Mouse (Mus musculus): ENCODE measurements at regions not wholly inside any gene's neighbourhood (a gene's known extent, or its start where the extent isn't known, plus 50 kb on each side); places are given as distances from the start of the nearest gene placed in this dataset.
A peak's percentile ranks its signal among the peaks of the same experiment; 100 is the strongest.
"Not testable (repeated sequence)": the region's sequence is repeated elsewhere in the genome, so short reads cannot be mapped to it uniquely, and the experiment has no call there.

DNA sequence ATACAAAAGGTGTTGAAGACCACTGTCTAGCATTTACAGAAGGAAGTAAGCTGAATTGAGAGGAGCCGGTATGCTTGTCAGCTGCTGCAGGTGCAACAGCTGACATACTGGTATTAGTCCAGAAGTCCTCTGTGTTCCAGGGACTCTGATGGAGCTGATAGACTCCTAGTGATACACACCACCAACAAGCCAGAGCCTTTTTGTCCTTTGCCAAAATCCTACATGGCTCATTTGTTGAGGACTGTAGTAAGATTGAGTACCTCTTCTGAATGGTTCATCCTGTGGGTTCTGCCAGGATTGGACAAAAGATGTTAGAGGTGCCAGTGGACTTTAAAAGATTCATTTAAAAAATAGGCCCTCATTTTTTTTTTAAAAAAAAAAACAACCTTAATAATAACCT is 129.4 kb upstream of the Tmem185a start:
- H3K9ac ChIP-seq (ENCODE audit: low read depth, low read length) = no peak overlapping the region
- H3K27ac ChIP-seq (replicated peaks; ENCODE audit: low read depth, low read length) = no peak overlapping the region
- H3K4me1 ChIP-seq (ENCODE audit: control insufficient read depth, insufficient read depth, low read length) = no peaks in the 10 kb centered on the region
- H3K27me3 ChIP-seq (replicated peaks; ENCODE audit: control insufficient read depth, insufficient read depth, low read length) = no peaks in the 10 kb centered on the region
- no peaks in the 10 kb centered on the region for H3K36me3 ChIP-seq (ENCODE audit: control insufficient read depth, insufficient read depth, low read length)
- H3K9me3 ChIP-seq (ENCODE audit: control insufficient read depth, low read length) = no peaks in the 10 kb centered on the region
- 100% methylated on average over 1 of the region's 1 CpGs for WGBS
- no peak for ATAC-seq (ENCODE audit: low read depth)
- H3K4me2 ChIP-seq (ENCODE audit: low read depth, low read length) = no peak overlapping the region
- no peak overlapping the region for H3K4me3 ChIP-seq (ENCODE audit: low read depth, low read length)
- no peak for DNase-seq (ENCODE audit: low spot score)

DNA sequence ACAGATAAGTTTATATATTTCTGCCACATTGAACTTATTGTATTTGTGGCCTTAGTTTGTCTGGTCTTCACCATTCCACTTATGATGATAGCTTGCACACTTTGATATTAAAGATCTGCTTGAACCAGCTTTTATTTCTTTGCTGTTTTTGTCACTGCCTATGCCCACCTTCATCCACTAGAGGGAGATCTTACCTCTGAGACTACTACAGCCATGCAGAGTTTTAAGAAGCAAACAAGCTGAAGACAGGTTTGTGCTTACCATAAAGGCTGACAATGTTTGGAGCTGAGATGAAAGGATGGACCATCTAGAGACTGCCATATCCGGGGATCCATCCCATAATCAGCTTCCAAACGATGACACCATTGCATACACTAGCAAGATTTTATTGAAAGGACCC is 105.4 kb upstream of the Tmem185a start:
- WGBS = 9% methylated on average over 2 of the region's 2 CpGs
- H3K4me2 ChIP-seq (ENCODE audit: low read depth, low read length); H3K27me3 ChIP-seq (replicated peaks; ENCODE audit: control insufficient read depth, insufficient read depth, low read length); ATAC-seq (ENCODE audit: low read depth); H3K9me3 ChIP-seq (ENCODE audit: control insufficient read depth, low read length); H3K27ac ChIP-seq (replicated peaks; ENCODE audit: low read depth, low read length); H3K36me3 ChIP-seq (ENCODE audit: control insufficient read depth, insufficient read depth, low read length); H3K9ac ChIP-seq (ENCODE audit: low read depth, low read length); H3K4me3 ChIP-seq (ENCODE audit: low read depth, low read length); H3K4me1 ChIP-seq (ENCODE audit: control insufficient read depth, insufficient read depth, low read length): not testable (repeated sequence)
- DNase-seq (ENCODE audit: low spot score) = peak; percentile 7

DNA sequence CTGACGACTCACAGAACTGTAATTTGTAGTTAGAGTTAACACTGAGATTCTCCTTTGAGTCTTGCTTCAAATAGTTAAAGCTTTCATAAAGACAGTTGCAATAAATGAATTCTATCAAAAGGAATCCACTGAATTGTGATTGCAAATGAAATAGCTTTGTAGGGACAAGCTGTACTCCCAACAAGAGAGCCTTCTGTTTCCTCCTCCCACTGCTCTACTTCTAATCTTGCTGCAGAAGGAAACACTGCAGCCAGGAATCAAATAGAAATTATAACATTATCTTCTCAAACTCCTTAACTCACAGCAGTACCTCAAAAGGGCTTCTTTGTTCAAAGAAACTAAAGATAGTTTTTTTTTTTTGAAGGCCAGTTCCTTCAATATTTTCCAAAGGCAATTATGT is 103.2 kb upstream of the Tmem185a start:
- ATAC-seq (ENCODE audit: low read depth) (no peak), DNase-seq (ENCODE audit: low spot score) (no peak)
- H3K27ac ChIP-seq (replicated peaks; ENCODE audit: low read depth, low read length) = no peak overlapping the region
- no peak overlapping the region for H3K4me2 ChIP-seq (ENCODE audit: low read depth, low read length)
- WGBS = 60% methylated on average over 1 of the region's 1 CpGs
- no peaks in the 10 kb centered on the region for H3K9me3 ChIP-seq (ENCODE audit: control insufficient read depth, low read length)
- H3K4me1 ChIP-seq (ENCODE audit: control insufficient read depth, insufficient read depth, low read length) = no peaks in the 10 kb centered on the region
- H3K27me3 ChIP-seq (replicated peaks; ENCODE audit: control insufficient read depth, insufficient read depth, low read length) = no peaks in the 10 kb centered on the region
- H3K36me3 ChIP-seq (ENCODE audit: control insufficient read depth, insufficient read depth, low read length) = no peaks in the 10 kb centered on the region
- H3K4me3 ChIP-seq (ENCODE audit: low read depth, low read length) = no peak overlapping the region
- H3K9ac ChIP-seq (ENCODE audit: low read depth, low read length) = no peak overlapping the region

DNA sequence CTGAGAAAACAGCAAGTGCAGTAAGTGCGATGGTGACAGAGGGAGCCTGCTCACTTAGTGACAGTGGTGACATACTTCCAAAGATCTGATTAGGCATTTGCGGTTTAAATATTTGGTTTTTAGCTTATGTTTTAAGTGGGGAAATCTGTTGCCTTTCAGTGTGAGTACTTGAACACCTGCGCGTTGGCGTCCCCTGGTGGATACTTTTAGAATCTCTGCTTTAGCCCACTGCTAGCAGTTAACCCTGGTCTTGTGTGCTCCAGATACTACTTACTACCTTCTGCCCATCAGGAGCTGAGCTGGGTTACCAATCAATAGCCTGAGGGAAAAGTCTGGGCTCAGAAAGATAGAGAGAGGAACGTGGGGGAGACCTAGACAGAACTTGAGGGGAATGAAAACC is 97.3 kb upstream of the Tmem185a start:
- not testable (repeated sequence) for ATAC-seq (ENCODE audit: low read depth); DNase-seq (ENCODE audit: low spot score); H3K4me3 ChIP-seq (ENCODE audit: low read depth, low read length); H3K9me3 ChIP-seq (ENCODE audit: control insufficient read depth, low read length); H3K4me1 ChIP-seq (ENCODE audit: control insufficient read depth, insufficient read depth, low read length); H3K27ac ChIP-seq (replicated peaks; ENCODE audit: low read depth, low read length); H3K9ac ChIP-seq (ENCODE audit: low read depth, low read length); H3K4me2 ChIP-seq (ENCODE audit: low read depth, low read length); H3K27me3 ChIP-seq (replicated peaks; ENCODE audit: control insufficient read depth, insufficient read depth, low read length); H3K36me3 ChIP-seq (ENCODE audit: control insufficient read depth, insufficient read depth, low read length)
- 40% methylated on average over 1 of the region's 6 CpGs for WGBS

DNA sequence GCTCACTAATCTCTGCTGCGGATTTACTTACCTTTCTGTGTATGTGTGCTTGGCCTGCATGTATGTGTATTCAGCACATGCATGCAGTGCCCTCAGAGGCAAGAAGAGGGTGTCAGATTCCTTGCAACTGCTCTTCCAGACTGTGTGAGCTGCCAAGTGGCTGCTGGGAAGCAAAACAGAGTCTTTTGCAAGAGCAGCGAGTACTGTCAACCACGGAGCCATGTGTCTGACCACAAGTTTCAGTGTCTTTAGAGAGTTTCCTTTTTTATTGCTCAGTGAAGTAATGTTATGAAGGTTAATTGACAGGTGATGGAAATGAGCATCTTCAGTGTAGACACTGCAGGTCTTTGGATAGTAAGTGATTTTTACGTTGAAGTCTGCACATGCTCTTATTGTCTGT is 93.6 kb upstream of the Tmem185a start:
- H3K27me3 ChIP-seq (replicated peaks; ENCODE audit: control insufficient read depth, insufficient read depth, low read length); H3K4me3 ChIP-seq (ENCODE audit: low read depth, low read length); DNase-seq (ENCODE audit: low spot score); H3K9ac ChIP-seq (ENCODE audit: low read depth, low read length); H3K9me3 ChIP-seq (ENCODE audit: control insufficient read depth, low read length); H3K4me2 ChIP-seq (ENCODE audit: low read depth, low read length); H3K27ac ChIP-seq (replicated peaks; ENCODE audit: low read depth, low read length); H3K36me3 ChIP-seq (ENCODE audit: control insufficient read depth, insufficient read depth, low read length); H3K4me1 ChIP-seq (ENCODE audit: control insufficient read depth, insufficient read depth, low read length); ATAC-seq (ENCODE audit: low read depth): not testable (repeated sequence)
- WGBS = 74% methylated on average over 3 of the region's 4 CpGs

DNA sequence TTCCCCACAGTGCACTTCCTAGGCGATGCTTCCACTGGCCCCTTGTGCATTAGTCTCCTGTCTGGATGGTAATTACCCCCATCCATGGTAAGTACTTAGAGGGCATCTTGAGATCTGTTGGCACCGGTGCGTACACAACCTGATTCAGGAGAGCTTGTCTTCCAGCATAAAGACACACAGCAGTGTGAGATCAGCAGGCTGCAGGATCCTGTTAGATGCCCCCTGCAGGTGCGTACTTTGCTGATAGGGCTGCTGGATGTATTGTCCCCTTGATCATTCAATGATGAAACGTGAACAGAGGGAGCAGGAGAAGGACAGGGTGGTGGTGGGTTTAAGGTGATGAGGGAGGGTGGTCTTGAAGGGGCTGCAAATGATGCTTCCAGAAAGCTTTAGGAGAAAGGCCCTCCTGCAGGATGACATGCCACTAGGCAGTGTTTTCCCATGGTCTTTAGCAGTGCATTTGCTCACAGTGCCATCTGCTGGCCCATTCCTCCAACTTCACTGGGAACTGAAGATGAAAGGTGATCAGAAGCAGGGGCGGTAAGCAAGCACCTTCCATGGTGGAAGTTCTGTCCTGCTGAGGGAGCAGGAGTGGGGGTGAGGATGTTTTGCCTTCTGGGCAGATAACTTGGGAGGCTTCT is 92.5 kb upstream of the Tmem185a start:
- H3K36me3 ChIP-seq (ENCODE audit: control insufficient read depth, insufficient read depth, low read length); ATAC-seq (ENCODE audit: low read depth); DNase-seq (ENCODE audit: low spot score); H3K9me3 ChIP-seq (ENCODE audit: control insufficient read depth, low read length); H3K4me3 ChIP-seq (ENCODE audit: low read depth, low read length); H3K9ac ChIP-seq (ENCODE audit: low read depth, low read length); H3K4me2 ChIP-seq (ENCODE audit: low read depth, low read length); H3K4me1 ChIP-seq (ENCODE audit: control insufficient read depth, insufficient read depth, low read length); H3K27ac ChIP-seq (replicated peaks; ENCODE audit: low read depth, low read length); H3K27me3 ChIP-seq (replicated peaks; ENCODE audit: control insufficient read depth, insufficient read depth, low read length): not testable (repeated sequence)
- WGBS = 46% methylated on average over 5 of the region's 6 CpGs

Data from embryonic facial prominence, embryonic 14.5 days (tissue).